Mouse (Mus musculus): ENCODE results near the gene 6330403K07Rik.

6330403K07Rik gene

GRCm38 (mm10) chr11:70982557-70983228 lies 50.6 kb downstream of the 6330403K07Rik start, which contains the start of gene C1qbp:
TSS of gene C1qbp (minus strand) at chr11:70983026.
- DNase-seq (ENCODE audit: low spot score) = peak; percentile 91

DNA sequence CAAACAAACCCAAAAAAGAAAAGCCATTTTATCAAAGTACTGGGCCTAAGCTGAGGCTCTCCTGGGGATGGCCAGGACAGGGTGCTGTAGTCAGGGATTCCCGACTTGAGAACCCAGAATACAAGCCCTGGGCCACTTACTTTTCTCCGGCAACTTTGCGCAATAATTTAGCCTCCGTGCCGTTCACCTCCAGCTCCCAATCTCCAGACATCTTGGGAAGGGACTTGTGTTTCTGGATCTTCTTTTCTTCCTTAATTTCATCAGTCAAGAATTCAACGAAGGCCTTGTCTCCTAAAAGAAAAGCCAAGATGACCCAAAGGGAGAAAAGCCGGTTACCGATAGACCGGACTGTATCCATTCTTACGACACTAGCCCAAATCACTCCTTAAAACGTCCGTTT lies 51.3 kb downstream of the 6330403K07Rik start:
- DNase-seq (ENCODE audit: low spot score) = no peak
